Mouse (Mus musculus) G1E (cell line): ENCODE measurements around the gene Tamm41.

Experiments used
- CTCF ChIP-seq: IDR thresholded peaks from 2 replicates; pipeline ENCODE4 v1.5.1; 2012; ENCODE audit warnings: low read depth, low read length, inconsistent platforms, mixed read lengths
- GATA1 ChIP-seq: IDR thresholded peaks from 2 replicates; pipeline ENCODE4 v1.6.1; 2012; ENCODE audit warnings: borderline replicate concordance, low read length, inconsistent platforms, mixed read lengths

GRCm38 (mm10) chr6:115027485-115027992 is 10.1 kb downstream of the Tamm41 start:
- TF ChIP-seq CTCF (no peak), GATA1 (no peak)
